Mouse (Mus musculus) B cell, adult 2 months (primary cell): Measurements from ENCODE around the gene Gm10840.

Experiments
- DNase-seq, 2 experiments: peaks; one replicate each; pipeline ENCODE4 v3.0.0; 2022

Gene Gm10840

GRCm38 (mm10) chr11:106159921-106160840 is 469 bp upstream of the Gm10840 start:
- DNase-seq: peak; percentile 72

GRCm38 (mm10) chr11:106162237-106162636 is 1.6 kb downstream of the Gm10840 start:
- no peak for DNase-seq

GRCm38 (mm10) chr11:106163546-106163945 is 2.9 kb downstream of the Gm10840 start:
- no peak for DNase-seq

GRCm38 (mm10) chr11:106164601-106165180 is 4.0 kb downstream of the Gm10840 start:
- no peak for DNase-seq

- no peak for DNase-seq
Measured at GRCm38 (mm10) chr11:106167435-106167834, 6.8 kb downstream of the Gm10840 start.

GRCm38 (mm10) chr11:106170807-106171206 is 10.2 kb downstream of the Gm10840 start:
- peak; percentile 59 to 60 for DNase-seq

GRCm38 (mm10) chr11:106173228-106173627 is 12.6 kb downstream of the Gm10840 start:
- DNase-seq: no peak

GRCm38 (mm10) chr11:106174372-106174771 is 13.7 kb downstream of the Gm10840 start:
- no peak for DNase-seq

- DNase-seq: no peak
Measured at GRCm38 (mm10) chr11:106175081-106175480, 14.4 kb downstream of the Gm10840 start.

- DNase-seq: no peak
Measured at GRCm38 (mm10) chr11:106176372-106176771, 15.7 kb downstream of the Gm10840 start.

- no peak for DNase-seq
Measured at GRCm38 (mm10) chr11:106178036-106178782, 17.6 kb downstream of the Gm10840 start.

- no peak for DNase-seq
Measured at GRCm38 (mm10) chr11:106179711-106180448, 19.2 kb downstream of the Gm10840 start.

GRCm38 (mm10) chr11:106180449-106180801 is 19.8 kb downstream of the Gm10840 start:
- peak in 1 of 2 experiments; percentile 21 for DNase-seq

- DNase-seq: no peak
Measured at GRCm38 (mm10) chr11:106187326-106187725, 26.7 kb downstream of the Gm10840 start.

GRCm38 (mm10) chr11:106191716-106192115 is 31.1 kb downstream of the Gm10840 start:
- no peak for DNase-seq

- DNase-seq: no peak
Measured at GRCm38 (mm10) chr11:106192241-106192640, 31.6 kb downstream of the Gm10840 start.

- peak; percentile 45 to 47 for DNase-seq
Measured at GRCm38 (mm10) chr11:106192657-106193370, 32.2 kb downstream of the Gm10840 start.

GRCm38 (mm10) chr11:106193371-106194154 is 32.9 kb downstream of the Gm10840 start:
- DNase-seq: peak; percentile 96 to 97

- no peak for DNase-seq
Measured at GRCm38 (mm10) chr11:106194155-106194541, 33.5 kb downstream of the Gm10840 start.

- no peak for DNase-seq
Measured at GRCm38 (mm10) chr11:106194891-106195290, 34.2 kb downstream of the Gm10840 start.

- DNase-seq: no peak
Measured at GRCm38 (mm10) chr11:106195341-106195740, 34.7 kb downstream of the Gm10840 start.
